Mouse (Mus musculus): Measurements from ENCODE around the gene Sf3a1. TPM values are rescaled to one million over a fixed set of nuclear protein-coding genes. Genes with fewer than 3 reads are reported as not detected.

Sf3a1 gene
- total and polyA plus RNA-seq, 3 experiments, result 17.9 to 38.7 (median 37.2) TPM

DNA sequence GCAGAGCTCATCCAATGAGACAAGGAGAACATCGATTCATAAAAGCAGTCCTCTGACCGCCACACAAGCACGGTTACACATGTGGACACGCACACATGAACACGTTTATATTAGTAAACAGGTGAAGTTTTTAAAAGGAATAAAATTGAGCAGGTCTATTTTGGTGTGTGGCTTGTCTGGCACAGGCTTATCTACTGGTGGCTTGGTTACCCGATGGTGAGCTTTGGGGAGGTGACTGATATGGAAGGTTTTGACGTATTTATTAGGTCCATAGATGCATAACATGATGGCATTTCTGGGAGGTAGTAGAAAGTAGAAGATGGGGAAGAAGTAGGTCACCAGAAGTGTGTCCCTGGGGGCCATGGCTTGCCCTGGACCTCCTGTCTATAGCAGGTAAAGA, 6.5 kb upstream of the Sf3a1 start:
- intact Hi-C loops (cut with DNase I), result no loop called here
- no peaks in the 10 kb centered on the region for H3K79me2 ChIP-seq (replicated peaks; ENCODE audit: control insufficient read depth, insufficient read depth, low read length)
- no peak overlapping the region for H3K27ac ChIP-seq
- no peaks in the 10 kb centered on the region for H3K4me1 ChIP-seq (ENCODE audit: control insufficient read depth, insufficient read depth, low read length)
- TF ChIP-seq EP300 (IDR thresholded peaks at IDR 0.05; ENCODE audit: insufficient read depth, low read depth, low read length) (no peak), POLR2A (IDR thresholded peaks at IDR 0.05; ENCODE audit: insufficient read depth, low read depth, low read length) (no peak)
- no peaks in the 10 kb centered on the region for H3K27me3 ChIP-seq (ENCODE audit: control insufficient read depth, insufficient read depth, low read length)
- 80% methylated on average over 7 of the region's 7 CpGs for WGBS
- no peak for DNase-seq
- H3K36me3 ChIP-seq (ENCODE audit: control insufficient read depth, insufficient read depth, low read length), result no peaks in the 10 kb centered on the region
- H3K4me3 ChIP-seq, result no peak overlapping the region
- H3K9ac ChIP-seq (ENCODE audit: low read depth, low read length), result no peak overlapping the region

DNA sequence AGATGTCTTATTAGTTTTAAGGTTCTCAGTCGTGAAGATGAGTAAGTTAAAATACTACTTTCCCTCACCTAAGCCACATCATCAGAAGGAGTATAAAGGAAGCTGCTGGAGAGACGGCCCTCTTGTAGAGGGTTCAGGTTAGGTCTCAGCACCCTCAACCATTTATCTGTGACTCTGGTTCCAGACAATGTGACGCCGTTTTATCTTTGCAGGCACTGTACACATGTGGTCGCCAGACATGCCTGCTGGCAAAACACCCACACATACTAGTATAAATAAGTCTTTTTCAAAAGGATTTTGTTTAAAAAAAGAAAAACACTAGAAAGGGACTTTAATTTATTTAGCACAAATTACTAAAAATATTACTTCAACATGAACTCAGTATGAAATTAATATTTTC, 4.5 kb upstream of the Sf3a1 start:
- 52% methylated on average over 5 of the region's 5 CpGs for WGBS

DNA sequence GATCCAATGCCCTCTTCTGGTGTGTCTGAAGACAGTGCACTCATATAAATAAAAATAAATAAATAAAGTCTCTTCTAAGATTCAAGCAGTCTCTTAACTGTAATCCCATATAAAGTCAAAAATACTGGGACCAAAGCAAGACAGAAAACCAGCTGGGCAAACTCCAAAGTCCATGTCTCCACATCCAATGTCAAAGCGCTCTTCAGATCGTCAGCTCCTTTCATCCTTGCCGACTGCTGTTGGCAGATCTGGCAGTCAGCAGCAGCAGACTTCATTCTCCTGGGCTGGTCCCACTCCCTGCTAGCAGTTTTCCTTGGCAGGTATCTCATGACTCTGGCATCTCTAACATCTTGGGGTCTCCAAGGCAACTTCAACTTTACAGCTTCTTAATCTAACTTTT, 1.5 kb upstream of the Sf3a1 start:
- no peak overlapping the region for H3K4me3 ChIP-seq
- no peak overlapping the region for H3K9ac ChIP-seq (ENCODE audit: low read depth, low read length)
- no peaks in the 10 kb centered on the region for H3K79me2 ChIP-seq (replicated peaks; ENCODE audit: control insufficient read depth, insufficient read depth, low read length)
- WGBS, result 64% methylated on average over 3 of the region's 3 CpGs
- no peak overlapping the region for H3K27ac ChIP-seq
- intact Hi-C loops (cut with DNase I), result no loop called here
- no peak for DNase-seq
- H3K36me3 ChIP-seq (ENCODE audit: control insufficient read depth, insufficient read depth, low read length), result peaks cover 16% of the 10 kb centered on the region
- H3K27me3 ChIP-seq (ENCODE audit: control insufficient read depth, insufficient read depth, low read length), result no peaks in the 10 kb centered on the region
- TF ChIP-seq POLR2A (IDR thresholded peaks at IDR 0.05; ENCODE audit: insufficient read depth, low read depth, low read length) (no peak), CTCF (IDR thresholded peaks at IDR 0.05) (no peak), EP300 (IDR thresholded peaks at IDR 0.05; ENCODE audit: insufficient read depth, low read depth, low read length) (no peak)
- H3K4me1 ChIP-seq (ENCODE audit: control insufficient read depth, insufficient read depth, low read length), result peaks cover 7% of the 10 kb centered on the region

More for the DNA sequence above, 4.5 kb upstream of the Sf3a1 start:
- Histone ChIP-seq H3K79me2 (replicated peaks; ENCODE audit: control insufficient read depth, insufficient read depth, low read length) (no peaks in the 10 kb centered on the region), H3K9ac (ENCODE audit: low read depth, low read length) (no peak overlapping the region), H3K4me1 (ENCODE audit: control insufficient read depth, insufficient read depth, low read length) (peaks cover 2% of the 10 kb centered on the region; the same call in 1 of the 2 replicates), H3K36me3 (ENCODE audit: control insufficient read depth, insufficient read depth, low read length) (no peaks in the 10 kb centered on the region), H3K27ac (no peak overlapping the region), H3K4me3 (no peak overlapping the region), H3K27me3 (ENCODE audit: control insufficient read depth, insufficient read depth, low read length) (no peaks in the 10 kb centered on the region)
- no peak for DNase-seq
- no peak for TF ChIP-seq EP300 (IDR thresholded peaks at IDR 0.05; ENCODE audit: insufficient read depth, low read depth, low read length)
- no peak for TF ChIP-seq CTCF (IDR thresholded peaks at IDR 0.05)
- TF ChIP-seq POLR2A (IDR thresholded peaks at IDR 0.05; ENCODE audit: insufficient read depth, low read depth, low read length), result no peak
- intact Hi-C loops (cut with DNase I), result no loop called here

DNA sequence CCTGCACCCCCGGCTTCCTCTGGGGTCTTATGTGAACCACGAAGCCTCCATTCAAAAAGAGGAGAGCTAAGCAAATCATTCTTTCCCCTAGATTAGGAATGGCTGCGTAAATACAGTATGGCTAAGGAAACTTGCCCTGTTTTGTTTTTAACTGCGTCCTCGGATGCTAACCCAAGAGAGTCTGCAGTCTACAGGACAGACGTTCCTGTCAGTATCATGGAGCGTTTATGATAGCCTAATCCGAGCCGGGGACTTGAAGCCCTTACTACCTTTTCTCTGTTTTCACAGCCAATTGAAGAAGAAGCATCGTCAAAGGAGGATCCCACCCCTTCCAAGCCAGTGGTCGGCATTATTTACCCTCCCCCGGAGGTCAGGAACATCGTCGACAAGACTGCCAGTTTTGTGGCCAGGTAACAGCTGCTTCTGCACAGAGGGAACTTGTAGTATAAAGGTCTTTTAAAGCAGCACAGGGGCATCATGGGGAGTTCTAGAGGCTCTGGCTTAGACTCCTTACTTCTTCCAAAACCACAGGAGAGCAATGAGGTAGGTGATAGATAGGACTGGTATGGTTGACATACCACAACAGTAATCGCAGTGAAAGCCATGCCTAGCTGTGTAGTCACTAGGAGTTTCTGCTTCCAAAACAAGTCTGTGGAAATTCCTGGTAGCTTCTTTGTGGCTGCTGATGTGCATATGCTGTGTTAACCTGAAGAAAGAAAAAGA, 769 bp downstream of the Sf3a1 start:
- intact Hi-C loops (cut with DNase I), result loop anchor here (2.0 kb wide), 2 partner anchors 26 to 58 kb away; partner anchors contain the start of genes Castor1 and Rnf215
- 4% methylated on average over 15 of the region's 15 CpGs for WGBS

DNA sequence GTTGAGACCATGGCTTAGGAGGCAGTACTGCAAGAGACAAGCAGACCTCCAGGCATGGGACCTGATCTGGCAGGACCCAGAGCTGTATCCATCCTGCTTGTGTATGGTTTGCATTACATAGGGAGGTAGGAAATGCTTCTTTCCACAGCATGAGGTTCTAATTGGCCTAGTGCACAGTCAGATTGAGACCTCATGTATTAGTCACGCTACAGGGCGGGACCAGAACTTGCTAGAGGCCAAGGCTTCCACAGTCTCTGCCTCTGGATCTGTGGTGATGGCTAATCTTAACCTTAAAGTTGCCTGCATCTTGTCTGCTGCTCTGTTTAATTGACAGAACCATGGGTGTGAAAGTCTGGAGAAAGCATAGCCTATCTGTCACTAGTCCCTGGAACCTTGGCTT, 4.6 kb downstream of the Sf3a1 start:
- peaks cover 24% of the 10 kb centered on the region for H3K36me3 ChIP-seq (ENCODE audit: control insufficient read depth, insufficient read depth, low read length)
- intact Hi-C loops (cut with DNase I), result no loop called here
- WGBS, result 82% methylated on average over 2 of the region's 2 CpGs

More for the DNA sequence above, 769 bp downstream of the Sf3a1 start:
- DNase-seq, result peak in 1 of 2 experiments; percentile 17
- TF ChIP-seq POLR2A (IDR thresholded peaks at IDR 0.05; ENCODE audit: insufficient read depth, low read depth, low read length), result no peak
- no peak for TF ChIP-seq EP300 (IDR thresholded peaks at IDR 0.05; ENCODE audit: insufficient read depth, low read depth, low read length)
- no peak for TF ChIP-seq CTCF (IDR thresholded peaks at IDR 0.05)
- Histone ChIP-seq H3K79me2 (replicated peaks; ENCODE audit: control insufficient read depth, insufficient read depth, low read length) (no peaks in the 10 kb centered on the region), H3K36me3 (ENCODE audit: control insufficient read depth, insufficient read depth, low read length) (peaks cover 21% of the 10 kb centered on the region), H3K27ac (peak overlapping the region; percentile 89), H3K27me3 (ENCODE audit: control insufficient read depth, insufficient read depth, low read length) (no peaks in the 10 kb centered on the region), H3K4me3 (peak overlapping the region; percentile 89), H3K4me1 (ENCODE audit: control insufficient read depth, insufficient read depth, low read length) (peaks cover 7% of the 10 kb centered on the region), H3K9ac (ENCODE audit: low read depth, low read length) (peak overlapping the region; percentile 90)

DNA sequence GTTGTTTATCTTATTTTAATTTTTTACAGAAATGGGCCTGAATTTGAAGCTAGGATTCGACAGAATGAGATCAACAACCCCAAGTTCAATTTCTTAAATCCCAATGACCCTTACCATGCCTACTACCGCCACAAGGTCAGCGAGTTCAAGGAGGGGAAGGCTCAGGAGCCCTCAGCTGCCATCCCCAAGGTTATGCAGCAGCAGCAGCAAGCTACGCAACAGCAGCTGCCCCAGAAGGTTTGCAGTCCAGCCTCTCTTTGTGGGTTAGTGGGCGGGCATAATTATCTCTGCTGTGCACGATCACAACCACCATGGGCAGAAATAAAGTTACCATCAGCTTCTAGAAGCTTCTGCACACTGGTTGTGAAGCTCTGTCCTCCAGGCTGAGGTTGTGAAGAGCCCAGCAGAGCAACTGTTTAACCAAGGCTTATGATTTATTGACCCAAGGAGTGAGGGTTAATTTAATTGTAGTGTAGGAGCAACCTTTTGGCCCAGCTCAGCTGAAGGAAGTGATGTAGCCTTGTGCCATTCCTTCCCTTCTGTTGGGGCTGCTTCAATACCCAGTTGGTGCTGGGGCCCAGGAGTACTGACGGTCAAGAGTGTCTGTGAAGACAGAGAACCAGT, 6.4 kb downstream of the Sf3a1 start:
- H3K36me3 ChIP-seq (ENCODE audit: control insufficient read depth, insufficient read depth, low read length), result peaks cover 23% of the 10 kb centered on the region
- TF ChIP-seq CTCF (IDR thresholded peaks at IDR 0.05) (no peak), EP300 (IDR thresholded peaks at IDR 0.05; ENCODE audit: insufficient read depth, low read depth, low read length) (no peak), POLR2A (IDR thresholded peaks at IDR 0.05; ENCODE audit: insufficient read depth, low read depth, low read length) (no peak)
- H3K9ac ChIP-seq (ENCODE audit: low read depth, low read length), result no peak overlapping the region
- H3K27ac ChIP-seq, result no peak overlapping the region
- intact Hi-C loops (cut with DNase I), result no loop called here
- H3K4me1 ChIP-seq (ENCODE audit: control insufficient read depth, insufficient read depth, low read length), result peaks cover 1% of the 10 kb centered on the region
- no peaks in the 10 kb centered on the region for H3K27me3 ChIP-seq (ENCODE audit: control insufficient read depth, insufficient read depth, low read length)
- DNase-seq, result no peak
- H3K79me2 ChIP-seq (replicated peaks; ENCODE audit: control insufficient read depth, insufficient read depth, low read length), result peaks cover 1% of the 10 kb centered on the region; the same call in 1 of the 2 replicates
- no peak overlapping the region for H3K4me3 ChIP-seq
- 91% methylated on average over 7 of the region's 7 CpGs for WGBS

More for the DNA sequence above, 4.6 kb downstream of the Sf3a1 start:
- Histone ChIP-seq H3K27me3 (ENCODE audit: control insufficient read depth, insufficient read depth, low read length) (no peaks in the 10 kb centered on the region), H3K4me1 (ENCODE audit: control insufficient read depth, insufficient read depth, low read length) (peaks cover 5% of the 10 kb centered on the region), H3K4me3 (no peak overlapping the region), H3K27ac (no peak overlapping the region), H3K79me2 (replicated peaks; ENCODE audit: control insufficient read depth, insufficient read depth, low read length) (peaks cover 1% of the 10 kb centered on the region; the same call in 1 of the 2 replicates), H3K9ac (ENCODE audit: low read depth, low read length) (no peak overlapping the region)
- TF ChIP-seq POLR2A (IDR thresholded peaks at IDR 0.05; ENCODE audit: insufficient read depth, low read depth, low read length) (no peak), CTCF (IDR thresholded peaks at IDR 0.05) (no peak), EP300 (IDR thresholded peaks at IDR 0.05; ENCODE audit: insufficient read depth, low read depth, low read length) (no peak)
- no peak for DNase-seq
